Mouse (Mus musculus) MEL-GATA-1-ER (cell line): Measurements from ENCODE around the gene Nfkbia.

ENCODE experiments used
- DNase-seq: peaks from one replicate; pipeline ENCODE4 v3.0.0-alpha.2; 2012; ENCODE audit warnings: low read depth; ENCODE audit errors: extremely low read depth

The Nfkbia gene

GRCm38 (mm10) chr12:55492184-55492898 lies at the start of gene Nfkbia:
Nfkbia (minus strand) TSS chr12:55492647.
- peak; percentile 73 for DNase-seq

- DNase-seq: no peak
Observed at GRCm38 (mm10) chr12:55539157-55539556, 46.7 kb upstream of the Nfkbia start.

- DNase-seq: no peak
Observed at GRCm38 (mm10) chr12:55538328-55538971, 46.0 kb upstream of the Nfkbia start.

- DNase-seq: no peak
Observed at GRCm38 (mm10) chr12:55537742-55538141, 45.3 kb upstream of the Nfkbia start.

- no peak for DNase-seq
Observed at GRCm38 (mm10) chr12:55536537-55537135, 44.2 kb upstream of the Nfkbia start.

GRCm38 (mm10) chr12:55526983-55527752 lies 34.7 kb upstream of the Nfkbia start:
- DNase-seq: no peak

- DNase-seq: peak; percentile 18
Observed at GRCm38 (mm10) chr12:55518061-55518738, 25.8 kb upstream of the Nfkbia start.

GRCm38 (mm10) chr12:55508817-55509216 lies 16.4 kb upstream of the Nfkbia start:
- DNase-seq: no peak

GRCm38 (mm10) chr12:55507332-55507935 lies 15.0 kb upstream of the Nfkbia start:
- DNase-seq: no peak

- DNase-seq: peak; percentile 66
Observed at GRCm38 (mm10) chr12:55506029-55506330, 13.5 kb upstream of the Nfkbia start.

GRCm38 (mm10) chr12:55505314-55506028 lies 13.0 kb upstream of the Nfkbia start:
- DNase-seq: no peak

GRCm38 (mm10) chr12:55499031-55499430 lies 6.6 kb upstream of the Nfkbia start:
- DNase-seq: peak; percentile 67

GRCm38 (mm10) chr12:55497737-55498136 lies 5.3 kb upstream of the Nfkbia start:
- DNase-seq: no peak

GRCm38 (mm10) chr12:55495902-55496605 lies 3.6 kb upstream of the Nfkbia start:
- DNase-seq: no peak

GRCm38 (mm10) chr12:55495114-55495901 lies 2.9 kb upstream of the Nfkbia start:
- peak; percentile 42 for DNase-seq

- DNase-seq: no peak
Observed at GRCm38 (mm10) chr12:55493381-55493780, 934 bp upstream of the Nfkbia start.

- no peak for DNase-seq
Observed at GRCm38 (mm10) chr12:55492941-55493340, 494 bp upstream of the Nfkbia start.

- peak; percentile 48 for DNase-seq
Observed at GRCm38 (mm10) chr12:55491516-55492183, 797 bp downstream of the Nfkbia start.
